Mouse (Mus musculus): ENCODE data around the gene Shld1. TPM values are rescaled to one million over a fixed set of nuclear protein-coding genes. Genes with fewer than 3 reads are reported as not detected.

Shld1 gene
- total and polyA plus RNA-seq, 3 experiments, result 8.0 to 8.8 TPM; not detected in 1

GRCm38 (mm10) chr2:132746108-132746507, 59.4 kb downstream of the Shld1 start:
- no peak for TF ChIP-seq MYB (IDR thresholded peaks at IDR 0.05; ENCODE audit: low read depth, low read length)
- TF ChIP-seq NELFE (IDR thresholded peaks at IDR 0.05; ENCODE audit: low read depth, low read length), result no peak
- no peak for TF ChIP-seq TAL1 (IDR thresholded peaks at IDR 0.05; ENCODE audit: low read length)
- no peak for TF ChIP-seq MAZ (IDR thresholded peaks at IDR 0.05; ENCODE audit: low read depth, low read length)
- no peak for TF ChIP-seq ZNF384 (IDR thresholded peaks at IDR 0.05; ENCODE audit: low read depth, low read length)
- TF ChIP-seq CTCF (IDR thresholded peaks at IDR 0.05 in 2 of 3, conservative IDR thresholded peaks at IDR 0.05 in 1 of 3; ENCODE audit: control insufficient read depth in 1 of 3, insufficient read depth in 1 of 3, low read depth in 2 of 3, low read length in 3 of 3, poor library complexity in 1 of 3, severe bottlenecking in 1 of 3), result no peak
- no peak for TF ChIP-seq E2F4 (IDR thresholded peaks at IDR 0.05; ENCODE audit: borderline replicate concordance, low read depth, low read length)
- no peak for TF ChIP-seq ZMIZ1 (IDR thresholded peaks at IDR 0.05; ENCODE audit: low read depth, low read length)
- TF ChIP-seq USF2 (IDR thresholded peaks at IDR 0.05; ENCODE audit: borderline replicate concordance in 1 of 2, insufficient read depth in 1 of 2, low read depth in 1 of 2, low read length in 2 of 2), result no peak
- no peak for TF ChIP-seq USF1 (IDR thresholded peaks at IDR 0.05; ENCODE audit: low read depth, low read length)
- TF ChIP-seq TBP (IDR thresholded peaks at IDR 0.05; ENCODE audit: low read depth, low read length), result no peak
- no peak for TF ChIP-seq CHD2 (IDR thresholded peaks at IDR 0.05; ENCODE audit: low read length)
- TF ChIP-seq ZC3H11A (IDR thresholded peaks at IDR 0.05; ENCODE audit: low read depth, low read length), result no peak

GRCm38 (mm10) chr2:132750726-132751125, 64.0 kb downstream of the Shld1 start:
- H3K9ac ChIP-seq (ENCODE audit: control insufficient read depth, low read depth, low read length, poor library complexity, severe bottlenecking), result no peak overlapping the region
- no peaks in the 10 kb centered on the region for H3K79me2 ChIP-seq (ENCODE audit: control insufficient read depth, insufficient read depth, low read length, poor library complexity)
- no peak overlapping the region for H3K27ac ChIP-seq (ENCODE audit: control insufficient read depth, low read depth, low read length)
- no peaks in the 10 kb centered on the region for H3K36me3 ChIP-seq (ENCODE audit: control insufficient read depth in 1 of 2, insufficient read depth in 2 of 2, low read length in 2 of 2)
- no peak for TF ChIP-seq MYB (IDR thresholded peaks at IDR 0.05; ENCODE audit: low read depth, low read length)
- H3K4me3 ChIP-seq (ENCODE audit: control insufficient read depth in 1 of 2, insufficient read depth in 1 of 2, low read depth in 2 of 2, low read length in 2 of 2), result no peak overlapping the region
- no peaks in the 10 kb centered on the region for H3K4me1 ChIP-seq (ENCODE audit: control insufficient read depth in 1 of 2, insufficient read depth in 2 of 2, low read length in 2 of 2)
- no peak for DNase-seq (ENCODE audit: low read depth, low spot score)
- no peaks in the 10 kb centered on the region for H3K27me3 ChIP-seq (ENCODE audit: control insufficient read depth in 1 of 2, insufficient read depth in 2 of 2, low read length in 2 of 2)
- no peaks in the 10 kb centered on the region for H3K9me3 ChIP-seq (replicated peaks; ENCODE audit: insufficient read depth, low read length)

More at GRCm38 (mm10) chr2:132746108-132746507, 59.4 kb downstream of the Shld1 start:
- Histone ChIP-seq H3K27me3 (ENCODE audit: control insufficient read depth in 1 of 2, insufficient read depth in 2 of 2, low read length in 2 of 2) (no peaks in the 10 kb centered on the region), H3K9me3 (replicated peaks; ENCODE audit: insufficient read depth, low read length) (no peaks in the 10 kb centered on the region), H3K9ac (ENCODE audit: control insufficient read depth, low read depth, low read length, poor library complexity, severe bottlenecking) (no peak overlapping the region), H3K4me3 (ENCODE audit: control insufficient read depth in 1 of 2, insufficient read depth in 1 of 2, low read depth in 2 of 2, low read length in 2 of 2) (no peak overlapping the region), H3K4me1 (ENCODE audit: control insufficient read depth in 1 of 2, insufficient read depth in 2 of 2, low read length in 2 of 2) (no peaks in the 10 kb centered on the region), H3K27ac (ENCODE audit: control insufficient read depth, low read depth, low read length) (no peak overlapping the region), H3K36me3 (ENCODE audit: control insufficient read depth in 1 of 2, insufficient read depth in 2 of 2, low read length in 2 of 2) (no peaks in the 10 kb centered on the region), H3K79me2 (ENCODE audit: control insufficient read depth, insufficient read depth, low read length, poor library complexity) (no peaks in the 10 kb centered on the region)
- DNase-seq (ENCODE audit: low read depth, low spot score), result no peak

All from MEL (cell line).